Mouse (Mus musculus) cerebellum, adult 18-20 months (tissue): Measurements from ENCODE around the gene Aspscr1.

Experiments used
- DNase-seq, 2 experiments: peaks; one replicate each; pipeline ENCODE4 v3.0.0; 2021

Aspscr1 gene

DNA sequence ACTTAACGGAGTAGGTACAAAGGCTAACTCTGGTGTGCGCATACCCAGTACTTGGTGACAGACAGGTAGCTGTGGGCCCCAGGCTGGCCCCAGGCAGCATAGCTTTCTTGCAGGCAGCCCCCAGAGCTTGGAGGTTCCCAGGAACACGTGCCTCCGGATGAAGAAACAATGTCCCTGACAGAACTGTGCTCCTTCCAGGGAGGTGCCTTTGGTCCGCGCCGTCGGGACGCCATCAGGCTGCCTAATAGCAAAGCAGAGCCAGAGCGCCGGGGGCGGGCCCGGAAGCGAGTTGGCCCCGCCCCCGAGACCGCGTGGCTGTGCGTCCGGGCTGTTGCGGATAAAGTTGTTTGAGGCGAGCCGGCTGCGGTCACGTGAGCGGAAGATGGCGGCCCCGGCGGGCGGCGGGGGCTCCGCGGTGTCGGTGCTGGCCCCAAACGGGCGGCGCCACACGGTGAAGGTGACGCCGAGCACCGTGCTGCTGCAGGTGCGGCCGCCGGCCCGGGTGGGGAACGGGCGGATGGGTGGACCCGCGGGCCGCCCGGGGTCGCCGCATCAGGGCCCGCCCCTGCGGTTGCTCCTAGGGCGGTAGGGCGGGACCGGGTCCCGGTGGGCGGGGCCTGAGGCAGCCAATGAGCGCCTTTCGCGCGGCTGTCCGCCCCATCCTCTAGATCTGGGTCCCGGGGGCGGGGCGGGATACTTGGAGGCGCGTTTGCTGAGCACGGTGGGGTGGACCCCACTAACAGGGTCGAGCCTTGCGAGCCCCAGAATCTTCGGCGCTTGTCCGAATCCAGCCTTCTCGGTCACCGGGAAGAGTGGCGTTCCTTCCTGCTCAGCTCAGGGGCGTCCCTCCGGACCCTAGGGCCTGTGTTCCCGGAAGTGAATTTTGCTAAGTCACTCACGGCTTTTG, at the start of gene Aspscr1:
TSS of gene Aspscr1 (plus strand) at position 287 of the 907 bp plus-strand sequence.
- DNase-seq: peak; percentile 94

GRCm38 (mm10) chr11:120623961-120624679, 48.7 kb upstream of the Aspscr1 start:
- peak; percentile 64 to 65 for DNase-seq

DNA sequence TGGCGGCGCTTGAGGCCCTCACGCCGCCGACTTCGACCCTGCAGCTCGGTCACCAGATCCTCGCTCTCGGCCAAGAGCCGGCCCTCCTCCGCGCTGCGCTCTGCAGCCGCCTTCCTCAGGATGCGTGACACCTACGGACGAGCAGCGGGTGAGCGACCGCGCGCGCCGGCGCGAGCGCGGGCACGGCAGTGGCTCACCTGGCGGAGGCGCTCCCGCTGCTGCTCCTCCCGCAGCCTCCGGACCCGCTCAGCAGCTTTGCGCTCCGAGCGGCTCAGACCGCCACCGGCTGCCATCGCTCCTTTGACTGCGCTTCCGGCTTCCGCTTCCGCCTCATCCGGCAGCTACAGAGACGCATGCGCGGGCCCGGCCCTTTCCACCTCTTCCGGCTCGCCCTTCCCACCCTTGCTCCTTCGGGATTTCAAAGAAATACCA, 48.1 kb upstream of the Aspscr1 start:
- peak; percentile 87 to 90 for DNase-seq

DNA sequence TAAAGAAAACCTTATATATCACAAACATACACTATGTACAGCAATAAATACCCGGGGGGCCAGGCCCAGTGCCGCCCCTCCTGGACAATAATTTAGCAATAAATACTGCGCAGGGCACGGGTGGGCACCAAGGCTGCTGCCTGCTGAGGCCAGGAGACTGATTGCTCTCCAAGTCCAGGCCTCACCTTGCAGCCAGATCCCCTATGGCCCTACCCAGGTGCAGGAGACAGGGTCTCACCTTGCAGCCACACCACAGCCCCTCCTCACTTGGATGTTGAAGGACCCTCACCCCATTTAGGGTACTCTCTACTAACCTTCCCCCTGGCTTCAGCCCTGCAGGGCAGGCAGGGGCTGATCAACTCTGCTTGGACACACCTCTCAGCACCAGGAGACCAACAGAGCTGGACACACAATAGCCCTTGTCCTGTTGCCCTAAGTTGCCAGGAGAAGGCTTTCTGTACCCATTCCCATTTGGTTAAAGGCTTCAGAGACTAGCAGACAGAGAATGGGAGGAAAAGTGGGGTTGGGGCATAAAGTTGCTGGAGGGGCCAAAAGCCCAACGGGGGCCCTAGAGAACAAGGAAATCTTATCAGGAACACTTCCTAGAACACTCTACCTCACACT, 47.5 kb upstream of the Aspscr1 start, which contains the start of gene Sirt7:
TSS of gene Sirt7 (minus strand) at position 89 of the 624 bp plus-strand sequence.
- DNase-seq: no peak

DNA sequence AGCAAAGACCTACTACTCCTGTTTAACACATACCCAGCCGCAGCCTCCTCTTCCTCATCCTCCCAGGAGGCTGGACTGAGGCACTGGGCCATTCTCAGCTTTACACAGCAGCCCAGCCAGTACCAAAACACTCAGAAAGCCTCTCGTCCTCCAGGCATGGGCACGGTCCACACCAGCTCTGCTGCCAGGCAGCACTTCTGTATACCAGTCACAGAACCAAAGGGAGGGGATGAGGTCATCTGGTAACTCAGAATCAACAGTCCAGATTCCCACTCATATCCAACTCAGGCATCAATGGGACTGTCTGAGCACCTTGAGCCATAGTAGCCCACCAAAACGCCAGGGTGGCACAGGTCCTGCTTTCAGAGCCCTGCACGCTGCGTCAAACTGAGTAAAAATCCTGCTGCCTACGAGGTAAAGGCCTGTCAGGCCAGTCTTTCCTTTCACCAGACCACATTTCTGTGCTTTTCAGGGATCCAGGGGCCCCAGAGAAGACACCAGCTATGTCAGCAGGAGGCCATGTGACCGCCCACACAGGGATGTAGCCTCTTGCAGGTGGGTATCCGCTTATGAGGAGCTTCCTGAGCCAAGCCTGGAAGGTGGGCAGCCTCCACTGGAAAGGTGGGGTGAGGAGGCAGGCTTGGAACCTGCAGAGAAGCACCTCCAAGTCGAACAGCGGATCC, 45.8 kb upstream of the Aspscr1 start:
- DNase-seq: no peak

GRCm38 (mm10) chr11:120627468-120628300, 45.1 kb upstream of the Aspscr1 start:
- DNase-seq: peak in 1 of 2 experiments; percentile 19

- no peak for DNase-seq
Measured at GRCm38 (mm10) chr11:120628601-120629340, 44.0 kb upstream of the Aspscr1 start.

DNA sequence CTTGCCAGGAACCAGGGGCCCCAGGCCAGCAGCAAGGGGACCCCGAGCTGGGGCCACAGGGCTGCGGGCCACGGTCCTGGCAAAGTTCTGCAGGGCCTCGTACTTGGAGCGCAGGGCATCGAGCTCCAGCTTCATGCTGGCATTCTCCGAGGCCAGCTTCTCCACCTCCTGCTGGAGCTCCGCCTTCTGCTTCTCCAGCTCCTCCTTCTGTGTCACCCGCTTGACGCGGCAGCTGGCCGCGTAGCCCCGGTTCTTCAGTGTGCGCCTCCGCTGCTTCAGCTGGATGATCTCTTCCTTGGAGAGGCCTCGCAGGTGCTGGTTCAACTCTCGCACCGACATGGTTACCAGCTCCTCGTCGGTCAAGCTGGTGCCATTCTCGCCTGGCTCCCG, 43.4 kb upstream of the Aspscr1 start:
- peak in 1 of 2 experiments; percentile 25 for DNase-seq

DNA sequence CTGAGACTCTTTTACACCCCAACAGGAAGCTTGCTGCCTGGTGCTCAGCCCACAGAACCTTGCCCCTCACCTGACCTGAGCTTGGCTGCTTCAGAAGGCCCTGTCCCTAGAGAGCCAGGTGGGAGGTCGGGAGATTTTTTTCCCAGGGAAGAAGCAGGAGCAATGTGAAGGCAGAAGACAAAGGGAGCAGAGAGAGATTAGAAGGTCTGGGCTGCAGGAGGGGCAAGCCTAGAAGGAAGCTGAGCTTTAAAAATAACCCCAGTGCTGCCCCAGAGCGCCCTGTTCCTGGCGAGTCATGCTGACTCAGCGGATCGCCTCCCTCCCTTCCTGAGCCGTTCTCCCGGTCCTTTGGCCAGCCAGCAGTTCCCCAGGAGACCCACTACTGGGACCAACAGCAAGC, 42.9 kb upstream of the Aspscr1 start:
- DNase-seq: peak in 1 of 2 experiments; percentile 32

DNA sequence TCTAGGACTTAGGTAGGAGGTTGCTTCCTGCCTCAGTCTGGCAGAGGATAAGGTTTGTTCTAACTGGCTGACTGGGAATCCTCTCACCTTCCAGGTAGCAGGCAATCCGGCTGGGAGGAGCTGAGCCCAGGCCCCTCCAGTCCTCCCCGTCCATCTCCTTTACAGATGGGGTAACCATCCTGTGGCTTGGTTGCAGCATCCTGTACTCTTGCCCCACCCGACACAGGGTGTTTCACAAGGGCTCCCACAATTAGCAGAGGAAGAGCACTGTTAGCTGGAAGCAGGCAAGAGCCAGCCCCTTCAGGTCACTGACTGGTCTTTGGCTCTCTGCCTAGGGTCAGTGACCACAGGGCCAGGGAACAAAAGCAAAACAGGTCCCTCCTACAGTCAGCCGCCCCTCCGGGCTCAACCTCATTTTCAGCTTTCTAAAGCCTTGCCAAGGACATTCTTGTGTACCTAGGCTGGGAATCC, 42.3 kb upstream of the Aspscr1 start:
- DNase-seq: no peak

DNA sequence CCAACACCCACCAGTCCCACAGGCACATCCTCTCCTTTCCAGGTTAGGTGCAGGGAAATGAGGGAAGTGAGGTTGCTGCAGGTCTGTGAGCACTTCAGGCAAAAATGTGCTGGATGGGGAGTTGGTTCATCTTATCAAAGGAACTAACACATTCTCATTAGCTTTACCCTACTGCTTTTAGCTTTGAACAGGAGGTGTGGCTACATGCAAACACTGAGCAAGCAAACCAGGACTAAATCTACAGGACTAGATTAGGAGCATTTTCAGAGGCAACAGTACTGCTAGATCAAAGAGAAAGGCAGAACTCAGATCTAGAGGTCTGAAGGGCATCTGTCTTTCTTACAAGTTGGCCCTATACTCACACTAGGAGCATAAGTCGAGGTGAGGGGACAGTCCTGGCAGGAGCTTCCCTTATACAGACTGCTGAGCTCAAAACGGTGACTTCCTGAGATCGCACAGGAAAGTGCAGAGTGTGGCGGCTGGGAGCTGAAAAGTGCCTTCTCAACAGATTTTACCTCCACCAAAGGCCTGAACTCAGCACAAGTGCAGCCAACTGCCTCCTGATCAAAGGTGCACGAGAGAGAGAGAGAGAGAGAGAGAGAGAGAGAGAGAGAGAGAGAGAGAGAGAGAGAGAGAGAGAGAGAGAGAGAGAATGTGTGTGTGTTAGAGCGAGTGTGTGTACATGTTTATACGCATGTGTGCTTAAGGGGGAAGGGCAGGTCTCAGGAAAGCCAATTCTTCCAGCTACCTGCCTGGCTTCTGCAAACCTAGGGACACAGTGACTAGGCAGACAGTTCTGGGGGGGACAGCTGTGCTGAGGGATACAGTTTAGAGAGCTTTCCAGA, 41.7 kb upstream of the Aspscr1 start:
- DNase-seq: no peak

DNA sequence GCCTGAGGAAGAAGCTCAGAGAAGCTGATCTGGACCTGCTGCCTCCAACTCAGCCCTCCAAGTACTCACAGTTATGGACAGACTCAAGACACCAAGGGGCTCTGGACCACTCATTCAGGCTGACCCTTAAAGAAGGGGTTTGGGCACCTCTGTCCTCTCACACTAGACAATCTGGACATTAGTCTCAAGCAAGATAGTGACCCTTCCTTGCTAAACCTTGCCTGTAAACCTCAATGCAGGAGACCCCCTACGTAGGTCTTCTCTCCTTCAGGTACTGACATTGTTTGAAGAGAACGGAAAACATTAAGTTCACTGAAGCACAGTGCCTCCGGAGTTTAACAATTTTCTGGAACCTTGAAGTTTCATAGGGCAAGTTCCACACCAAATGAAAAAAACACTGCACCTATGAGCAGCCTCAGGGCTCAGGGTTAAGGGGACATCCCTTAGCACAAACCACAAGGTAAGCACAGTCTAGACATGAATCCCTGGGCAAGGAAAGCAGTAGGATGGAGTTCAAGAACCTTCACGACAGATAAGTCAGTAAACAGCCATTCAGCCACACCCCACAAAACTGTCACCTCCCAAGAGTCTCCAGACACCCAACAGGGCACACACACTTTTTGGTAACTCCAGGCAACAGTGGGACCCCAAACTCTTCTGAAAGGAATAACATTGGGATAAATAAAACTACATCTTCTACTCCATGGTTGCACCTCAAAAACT, 40.9 kb upstream of the Aspscr1 start:
- DNase-seq: no peak

DNA sequence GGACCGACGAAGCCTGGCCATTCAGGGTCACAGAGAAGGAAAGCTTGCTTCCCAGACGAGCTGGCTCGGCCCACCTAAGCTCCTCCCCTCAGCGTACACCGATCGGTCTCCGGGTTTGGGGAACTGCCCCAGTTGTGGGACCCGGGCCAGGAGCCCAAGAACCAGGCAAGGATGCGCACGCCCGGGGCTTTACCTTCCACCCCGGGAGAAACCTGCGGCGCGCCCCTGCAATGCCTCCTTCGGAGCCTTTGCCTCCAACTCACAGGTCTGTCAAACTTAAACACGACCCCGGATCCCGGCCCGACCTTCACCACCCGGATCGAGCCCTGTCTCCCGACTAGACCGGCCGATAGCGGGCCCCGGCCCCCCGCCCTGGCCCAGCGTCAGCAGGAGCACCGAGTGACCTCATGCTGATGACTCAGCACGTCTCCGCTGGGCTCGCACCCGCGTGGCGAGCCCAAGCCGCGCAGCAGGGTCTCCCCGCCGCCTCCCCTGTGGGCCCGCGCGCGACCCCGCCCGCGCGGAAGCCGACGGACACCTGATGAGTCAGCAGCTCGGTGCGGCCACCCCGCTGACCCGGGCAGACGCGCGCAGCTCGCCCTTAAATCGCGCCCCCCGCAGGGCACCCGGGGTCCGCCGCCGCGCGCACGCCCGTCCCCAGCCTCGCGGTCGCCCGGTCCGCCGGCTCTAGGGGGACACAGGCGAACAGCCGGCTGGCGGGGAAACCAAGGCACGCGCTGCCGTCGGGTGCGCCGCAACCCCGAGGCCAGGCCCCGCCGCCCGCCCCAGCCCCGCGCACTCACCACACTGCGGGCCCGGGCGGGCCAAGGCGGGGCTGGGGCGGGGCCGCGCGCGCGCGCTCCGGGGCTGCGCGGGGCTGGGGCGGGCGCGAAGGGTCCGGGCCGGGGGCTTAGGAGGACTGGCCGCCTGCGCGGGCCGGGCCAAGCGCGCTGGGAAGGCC, 39.9 kb upstream of the Aspscr1 start:
- DNase-seq: peak; percentile 68 to 73

- DNase-seq: peak; percentile 94 to 95
Measured at GRCm38 (mm10) chr11:120633520-120634343, 39.0 kb upstream of the Aspscr1 start, which contains the start of gene Mafg. Mafg (minus strand) TSS chr11:120633600.

DNA sequence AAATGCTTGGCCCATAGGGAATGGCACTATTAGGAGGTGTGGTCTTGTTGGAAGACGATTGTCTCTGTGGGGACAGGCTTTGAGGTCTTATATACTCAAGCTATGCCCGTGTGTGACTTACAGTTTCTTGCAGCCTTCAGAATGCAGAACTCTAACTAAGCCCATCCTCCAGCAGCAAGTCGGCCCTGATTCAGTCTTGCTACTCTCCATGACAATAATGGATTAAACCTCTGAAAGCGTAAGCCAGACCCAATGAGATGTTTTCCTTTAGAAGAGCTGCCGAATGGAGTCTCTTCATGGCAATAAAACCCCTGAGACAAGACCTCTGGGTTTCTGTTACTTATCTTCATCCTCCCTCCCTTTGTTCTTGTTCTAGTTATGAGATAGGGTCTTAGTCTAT, 38.0 kb upstream of the Aspscr1 start:
- DNase-seq: no peak

DNA sequence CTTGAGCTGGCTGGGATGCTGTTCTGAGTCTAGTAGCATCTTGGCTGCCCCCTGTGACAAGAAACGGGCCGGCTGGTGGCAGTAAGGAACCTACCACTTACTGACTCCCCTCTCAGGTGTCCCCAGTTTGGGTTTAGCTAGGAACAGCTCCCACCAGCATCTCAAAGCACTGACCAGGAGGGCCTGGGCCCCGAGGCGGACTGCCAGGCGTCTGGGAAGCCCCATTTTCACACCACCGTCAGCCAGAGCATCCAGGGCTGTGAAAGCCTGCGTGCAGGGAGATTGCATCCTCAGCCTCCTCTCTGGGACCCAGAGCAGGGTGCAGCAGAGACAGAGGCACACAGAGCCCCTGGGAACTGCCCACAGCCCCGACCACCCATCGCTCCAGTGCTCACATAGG, 31.5 kb upstream of the Aspscr1 start:
- DNase-seq: no peak

DNA sequence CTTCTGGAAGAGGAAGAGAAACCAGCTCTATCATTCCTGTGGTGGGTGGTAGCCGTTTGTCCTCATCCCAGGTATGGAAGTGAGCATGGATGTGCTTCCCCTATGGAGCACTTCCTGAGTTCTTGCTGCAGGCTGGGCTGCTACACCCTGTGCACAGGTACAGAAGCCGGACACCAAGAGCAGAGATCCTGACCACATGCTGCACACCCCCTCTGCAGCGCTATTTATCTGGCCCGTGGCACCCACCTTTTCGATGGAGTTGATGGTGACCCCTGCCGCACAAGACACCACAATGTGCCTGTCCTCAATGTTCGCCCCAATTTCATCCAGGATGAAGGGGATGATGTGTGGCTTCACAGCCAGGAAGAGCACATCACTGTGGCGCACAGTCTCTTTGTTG, 30.9 kb upstream of the Aspscr1 start:
- DNase-seq: no peak
